Mouse (Mus musculus): ENCODE results near the gene 9630041A04Rik.

Gene 9630041A04Rik

DNA sequence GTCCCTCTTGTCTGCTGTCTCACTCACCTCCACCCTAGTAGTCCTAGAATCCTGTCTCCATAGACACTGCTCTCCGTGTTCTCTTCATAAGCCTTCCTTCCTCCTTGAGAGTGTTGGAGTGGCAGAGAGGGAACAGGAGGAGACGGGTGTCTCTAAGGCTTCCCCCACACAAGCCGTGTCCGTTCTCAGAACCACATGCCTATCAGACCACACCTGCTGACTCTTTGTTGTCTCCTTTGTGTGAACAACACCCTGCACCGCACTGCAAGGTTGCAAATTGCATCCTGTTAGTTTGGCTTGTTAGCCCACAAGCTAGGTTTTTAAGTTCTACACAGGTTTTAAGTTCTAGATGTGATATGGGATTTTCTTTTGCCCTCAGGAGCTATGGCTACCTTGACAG, 57.7 kb downstream of the 9630041A04Rik start:
- DNase-seq (ENCODE audit: low read depth): no peak

DNA sequence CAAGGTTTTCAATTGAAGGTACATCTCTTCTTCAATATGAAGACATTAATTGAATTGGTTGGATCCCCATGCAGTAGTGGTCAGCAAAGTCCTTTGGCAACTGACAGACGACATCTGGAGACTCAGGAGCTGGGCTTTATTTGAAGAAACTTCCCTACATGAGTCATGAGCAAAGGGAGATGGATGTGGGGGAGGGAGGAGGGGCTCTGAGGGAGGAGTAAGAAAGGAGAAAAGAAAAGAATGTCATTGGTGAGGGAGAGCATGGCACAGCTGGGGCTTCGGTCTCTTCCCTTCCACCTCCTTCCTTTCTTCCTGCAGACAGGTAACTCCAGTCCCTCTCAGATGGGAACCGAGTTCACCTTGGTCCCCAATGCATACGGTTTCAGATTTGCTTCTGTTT, 61.2 kb downstream of the 9630041A04Rik start:
- no peak for DNase-seq (ENCODE audit: low read depth)

DNA sequence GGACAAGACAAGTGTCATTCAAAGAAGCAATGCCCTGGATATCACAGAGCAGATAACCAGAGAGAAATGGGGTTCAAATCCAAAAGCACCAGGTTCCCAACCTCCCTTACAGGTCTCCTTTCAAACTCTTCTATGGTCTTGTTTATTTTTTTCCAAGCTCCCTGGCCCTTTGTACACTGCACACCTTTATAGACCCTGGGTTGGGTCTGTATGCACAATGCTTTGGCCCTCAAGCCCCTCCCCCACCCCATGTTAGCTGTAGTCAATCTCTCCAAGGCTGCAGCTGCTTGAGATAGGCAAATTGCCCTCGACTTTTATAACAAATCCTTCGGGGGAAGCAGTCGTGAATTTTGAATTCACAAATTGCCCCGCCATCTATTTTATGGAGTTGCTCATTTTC, 63.2 kb downstream of the 9630041A04Rik start:
- DNase-seq (ENCODE audit: low read depth): no peak

DNA sequence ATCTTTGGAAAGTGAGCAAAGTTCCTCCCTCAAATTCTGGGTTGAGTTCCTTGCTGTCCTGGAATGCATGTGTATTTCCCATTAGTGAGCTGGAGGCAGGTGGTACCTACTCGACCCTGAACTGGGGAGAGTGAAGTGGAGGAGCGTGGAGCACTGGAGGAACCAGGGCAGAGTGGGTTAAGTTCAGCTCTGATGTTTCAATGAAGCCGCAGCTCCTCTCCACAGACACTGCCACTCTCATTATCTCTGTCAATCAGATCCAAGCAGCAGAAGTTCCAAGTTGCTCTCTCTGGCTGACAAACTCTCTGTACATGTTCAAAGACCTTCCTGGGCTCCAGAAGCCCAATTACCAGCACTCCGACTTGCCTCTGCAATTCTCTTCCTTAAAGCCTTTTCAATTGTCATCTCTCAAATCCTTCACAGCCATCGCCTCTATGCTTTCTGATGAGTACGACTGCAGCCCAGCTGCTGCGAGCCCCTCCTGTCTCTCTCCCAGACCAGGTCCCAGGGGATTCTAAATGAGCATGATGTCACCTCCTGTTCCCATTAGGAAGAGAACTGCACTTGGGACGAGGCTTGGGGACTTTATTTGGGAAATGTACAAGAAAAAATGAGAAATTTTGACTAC, 72.4 kb downstream of the 9630041A04Rik start:
- no peak for DNase-seq (ENCODE audit: low read depth)

DNA sequence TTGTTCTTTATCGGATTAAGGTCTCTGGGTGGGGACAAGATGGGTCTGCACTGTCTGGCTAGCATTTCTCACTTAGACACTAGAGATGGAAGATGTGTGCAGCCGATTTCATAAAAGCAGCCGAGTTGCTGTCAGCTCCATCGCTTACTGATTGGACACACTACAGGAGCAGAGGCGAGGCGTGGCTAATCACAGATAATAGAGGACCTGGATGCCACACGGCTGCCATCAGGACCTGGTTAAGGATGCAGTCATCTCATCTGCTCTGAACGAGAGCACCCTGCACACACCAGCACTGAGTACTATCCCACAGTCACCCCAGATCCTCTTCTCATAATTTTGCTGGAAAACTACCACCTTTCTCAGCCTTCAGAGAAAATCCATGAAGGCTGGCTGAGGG, 73.2 kb downstream of the 9630041A04Rik start:
- no peak for DNase-seq (ENCODE audit: low read depth)

DNA sequence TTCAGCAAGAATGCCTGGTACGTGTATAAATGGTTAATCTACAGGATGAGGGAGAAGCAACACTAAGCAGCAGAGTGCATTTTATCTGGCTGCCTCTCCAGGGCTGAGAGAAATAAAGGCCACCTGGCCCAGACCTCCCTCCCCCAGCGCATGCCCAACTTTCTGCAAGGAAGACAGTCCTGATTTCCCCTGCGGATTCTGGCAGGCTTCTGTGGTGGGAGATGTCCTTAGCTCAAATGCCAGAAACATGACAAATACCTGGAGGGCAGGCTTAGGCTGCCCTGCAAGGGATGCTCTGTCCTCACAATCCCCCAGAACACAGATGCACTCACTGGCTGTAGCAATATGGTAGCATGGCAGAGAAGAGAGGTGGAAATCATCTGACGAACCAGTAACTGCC, 76.4 kb downstream of the 9630041A04Rik start:
- DNase-seq (ENCODE audit: low read depth): no peak

DNA sequence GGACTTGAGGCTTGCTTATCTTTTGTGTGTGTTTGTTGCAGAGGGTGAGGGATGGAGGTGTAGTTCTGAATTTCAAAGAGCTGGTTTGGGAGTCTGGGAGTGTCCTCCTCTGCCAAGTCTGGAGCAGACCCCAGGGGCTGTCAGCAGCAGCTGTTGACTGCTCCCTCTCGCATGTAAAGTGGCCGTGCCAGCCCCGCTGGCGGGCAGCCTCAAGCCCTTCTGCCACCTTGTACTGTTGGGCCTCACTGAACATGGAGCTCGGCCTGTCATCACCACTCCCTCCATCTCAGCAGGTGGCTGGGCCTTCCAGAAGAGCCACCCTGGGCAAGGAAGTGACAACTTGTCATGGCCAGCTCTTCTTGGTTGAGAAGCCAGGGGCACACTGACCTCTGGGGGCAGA, 77.4 kb downstream of the 9630041A04Rik start:
- DNase-seq (ENCODE audit: low read depth): no peak

DNA sequence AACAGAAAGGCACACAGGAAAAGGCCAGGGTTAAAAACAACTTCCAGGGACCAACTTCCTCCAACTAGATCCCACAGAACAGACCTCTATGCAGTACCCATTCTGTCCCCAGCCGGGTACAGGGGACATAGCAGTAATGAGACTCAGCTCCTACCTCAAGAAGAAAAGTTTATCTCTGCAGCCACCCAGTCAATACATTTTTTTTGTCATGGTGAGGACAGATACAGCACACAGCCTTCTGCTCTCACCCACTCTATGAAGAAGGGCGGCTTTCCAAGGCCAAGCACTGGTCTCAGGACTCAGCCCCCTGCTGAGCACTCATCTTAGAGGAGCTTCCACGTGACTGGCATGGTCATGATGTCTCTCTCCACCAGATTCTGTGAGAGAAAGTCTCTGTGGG, 78.5 kb downstream of the 9630041A04Rik start:
- DNase-seq (ENCODE audit: low read depth): no peak

DNA sequence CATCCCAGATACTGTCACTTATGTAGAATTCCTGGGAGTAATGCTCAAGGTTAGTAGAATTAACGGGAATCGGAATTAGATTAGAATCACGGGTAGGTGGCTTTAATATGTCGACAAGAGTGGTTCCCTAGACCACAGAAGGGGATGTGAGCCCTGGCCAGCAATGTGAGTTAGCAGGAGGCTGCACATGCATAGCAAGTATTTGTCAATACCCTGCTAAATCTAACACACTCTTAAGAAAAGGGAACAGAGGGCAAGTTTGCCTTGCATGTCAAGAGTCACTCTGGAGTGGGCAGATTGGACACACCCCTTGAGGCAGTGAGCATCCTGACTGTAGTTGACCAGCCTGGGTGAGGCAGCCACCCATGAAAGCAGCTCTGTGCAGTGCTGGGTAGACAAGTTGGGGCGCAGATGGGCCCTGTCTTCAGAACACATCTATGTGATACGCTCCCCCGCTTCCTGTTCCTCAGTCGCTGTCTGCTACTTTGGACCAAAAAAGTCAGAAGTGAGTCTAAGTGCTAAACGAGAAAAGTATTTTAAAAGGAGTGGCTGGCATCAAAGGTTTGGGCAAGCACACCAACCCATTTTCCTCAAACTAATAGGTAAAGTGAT, 80.5 kb downstream of the 9630041A04Rik start:
- DNase-seq (ENCODE audit: low read depth): no peak

DNA sequence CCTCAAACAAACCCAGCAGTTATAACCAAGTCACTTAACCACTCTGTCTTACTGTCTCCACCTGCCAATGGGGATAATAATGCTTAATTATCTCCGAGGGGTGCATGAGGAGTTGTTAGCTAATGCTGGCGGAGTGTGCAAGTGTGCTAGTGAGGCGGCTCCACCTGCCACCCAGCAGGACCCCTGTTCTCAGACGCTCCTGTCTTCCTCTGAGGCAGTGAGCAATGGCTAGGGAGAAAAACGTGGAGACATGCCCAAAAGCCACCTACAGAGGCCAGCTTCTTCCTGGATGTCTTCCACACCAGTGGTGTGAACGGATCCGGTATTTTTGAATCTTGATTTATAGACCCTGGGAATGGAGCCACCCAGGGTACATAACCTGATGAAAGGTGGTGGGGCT, 83.7 kb downstream of the 9630041A04Rik start:
- DNase-seq (ENCODE audit: low read depth): no peak

DNA sequence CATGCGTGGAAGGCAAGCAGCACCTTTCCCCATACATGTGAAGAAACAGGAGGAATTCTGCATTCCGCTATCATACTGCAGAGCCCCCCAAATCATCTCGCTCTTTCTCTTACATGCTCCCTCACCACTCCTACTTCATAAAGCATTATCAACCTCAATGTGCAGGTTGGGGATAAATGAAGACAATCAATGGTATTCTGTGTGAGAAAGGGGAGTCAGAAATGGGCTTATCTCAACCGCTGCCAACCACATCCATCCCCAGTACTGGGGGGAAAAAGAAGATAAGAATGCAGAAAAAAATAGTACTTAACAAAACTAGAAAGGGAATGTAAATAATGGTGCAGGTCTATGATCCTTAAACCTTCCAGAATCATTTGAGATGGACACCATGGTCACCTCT, 84.2 kb downstream of the 9630041A04Rik start:
- no peak for DNase-seq (ENCODE audit: low read depth)

DNA sequence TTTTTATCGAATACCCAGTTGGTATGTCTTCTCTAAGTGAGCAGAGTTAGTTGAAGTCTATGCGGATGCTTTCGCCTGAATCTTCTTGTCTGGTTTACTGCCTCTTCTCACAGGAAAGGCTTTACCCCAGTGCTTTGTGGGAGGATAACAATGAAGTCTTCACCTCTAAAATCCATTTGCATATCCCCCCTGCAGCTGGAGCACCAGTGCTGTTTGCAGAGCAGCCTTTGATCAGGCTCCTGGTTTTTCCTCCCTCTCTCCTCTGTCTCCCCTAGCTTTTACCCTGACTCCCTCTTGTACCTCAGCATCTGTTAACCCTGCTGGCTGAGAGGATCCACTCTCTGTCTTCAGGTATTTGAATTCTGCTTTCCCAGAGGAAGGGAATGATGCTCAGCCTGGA, 88.5 kb downstream of the 9630041A04Rik start:
- no peak for DNase-seq (ENCODE audit: low read depth)

DNA sequence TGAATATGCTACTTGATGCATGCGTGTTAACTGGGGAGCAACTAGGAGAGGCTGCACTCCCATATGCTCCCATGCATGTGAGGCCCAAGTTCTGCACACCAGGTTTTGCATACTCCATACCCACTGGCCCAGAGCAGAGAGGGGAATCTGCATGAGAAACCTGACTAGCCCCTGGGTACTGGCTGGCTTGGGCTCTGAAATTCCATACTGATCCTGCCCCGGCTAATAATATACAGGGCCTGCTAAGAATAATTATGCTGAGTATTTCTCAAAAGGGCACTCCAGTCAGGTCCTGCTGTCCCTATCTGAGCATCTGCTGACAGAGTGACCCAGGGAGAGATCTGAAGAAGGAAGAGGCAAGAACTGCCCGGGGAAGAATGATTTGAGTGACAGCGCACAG, 92.9 kb downstream of the 9630041A04Rik start:
- no peak for DNase-seq (ENCODE audit: low read depth)

DNA sequence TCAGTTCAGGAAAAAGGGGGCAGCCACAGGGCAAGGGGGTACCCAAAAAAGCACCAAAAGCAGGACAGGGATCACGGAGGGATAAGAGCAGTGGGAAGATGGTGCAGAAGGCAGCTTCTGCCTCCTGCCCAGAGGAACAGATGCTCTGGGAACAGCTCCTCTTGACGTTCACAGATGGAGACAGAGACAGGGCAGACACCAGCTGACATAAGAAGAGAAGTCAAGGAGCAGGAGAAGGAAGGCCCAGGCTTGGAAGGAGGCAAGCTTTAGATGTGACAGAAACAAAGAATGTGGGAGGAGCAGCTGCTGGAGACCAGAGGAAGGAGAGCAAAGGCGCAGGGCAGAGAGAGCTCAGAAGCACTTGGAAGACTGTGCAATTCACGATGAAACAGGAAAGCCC, 94.6 kb downstream of the 9630041A04Rik start:
- DNase-seq (ENCODE audit: low read depth): no peak

DNA sequence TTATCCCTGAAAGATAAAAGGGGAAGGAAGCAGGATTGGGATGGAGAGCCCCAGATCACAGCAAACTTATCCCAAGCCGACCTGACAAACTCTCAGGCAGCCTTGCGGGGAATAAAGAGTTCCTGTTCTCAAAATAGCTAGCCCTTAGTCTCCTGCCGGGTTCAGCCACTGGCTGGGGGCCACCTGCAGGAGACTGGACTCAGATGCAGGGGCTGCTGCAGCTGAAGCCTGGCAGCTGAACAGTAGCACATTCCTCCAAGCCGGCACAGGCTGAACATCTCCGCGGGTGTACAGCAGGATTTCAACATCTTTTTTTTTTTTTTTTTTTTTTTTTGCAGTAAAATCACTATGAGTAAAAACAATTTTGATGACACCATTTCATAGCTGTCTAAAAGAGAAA, 110.2 kb downstream of the 9630041A04Rik start:
- no peak for DNase-seq (ENCODE audit: low read depth)

DNA sequence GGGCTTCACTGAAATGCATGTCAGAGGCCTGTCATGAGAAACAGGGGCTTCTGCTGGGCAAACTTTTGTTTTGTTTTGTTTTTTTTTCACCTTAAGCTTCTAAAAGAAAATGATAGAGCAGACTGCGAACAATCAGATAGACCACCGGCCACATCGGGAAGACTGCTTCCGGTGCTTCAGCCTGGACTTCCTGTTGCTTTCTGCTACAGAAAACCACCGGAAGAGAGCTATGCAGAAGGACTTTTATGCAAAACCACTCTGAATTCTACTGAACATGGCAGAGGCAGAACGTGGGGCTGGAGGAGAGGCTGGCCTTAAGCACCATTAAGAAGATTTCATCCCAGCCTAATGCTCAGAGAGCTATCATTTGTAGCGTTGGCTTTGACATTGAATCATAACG, 110.7 kb downstream of the 9630041A04Rik start:
- no peak for DNase-seq (ENCODE audit: low read depth)

DNA sequence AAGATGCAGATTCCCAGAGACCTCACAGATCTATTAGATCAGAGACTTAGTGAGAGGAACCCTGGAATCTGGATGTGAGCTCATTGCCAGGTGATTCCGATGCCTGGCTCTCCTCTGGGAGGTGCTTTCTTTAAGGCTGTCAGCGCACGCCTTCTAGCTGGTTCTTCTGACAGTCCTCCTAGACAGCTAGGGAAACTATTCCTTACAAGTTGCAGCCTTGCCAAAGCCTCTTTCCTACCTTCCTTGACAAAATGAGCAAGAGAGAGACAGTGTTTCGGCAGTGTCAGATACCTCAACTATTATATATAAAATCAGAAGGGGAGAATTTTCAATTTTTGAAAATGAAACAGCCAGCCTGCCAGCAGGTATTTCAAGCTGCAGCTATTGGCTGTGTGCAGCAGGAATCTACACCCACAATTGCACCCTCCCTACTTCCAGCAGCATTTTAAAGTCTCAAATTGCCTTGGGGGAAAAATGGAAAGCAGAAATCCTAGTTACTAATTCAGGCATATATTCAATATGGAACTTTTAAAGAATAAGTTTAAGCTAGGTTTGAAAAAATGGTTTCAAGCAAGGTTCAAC, 115.3 kb downstream of the 9630041A04Rik start:
- DNase-seq (ENCODE audit: low read depth): no peak

DNA sequence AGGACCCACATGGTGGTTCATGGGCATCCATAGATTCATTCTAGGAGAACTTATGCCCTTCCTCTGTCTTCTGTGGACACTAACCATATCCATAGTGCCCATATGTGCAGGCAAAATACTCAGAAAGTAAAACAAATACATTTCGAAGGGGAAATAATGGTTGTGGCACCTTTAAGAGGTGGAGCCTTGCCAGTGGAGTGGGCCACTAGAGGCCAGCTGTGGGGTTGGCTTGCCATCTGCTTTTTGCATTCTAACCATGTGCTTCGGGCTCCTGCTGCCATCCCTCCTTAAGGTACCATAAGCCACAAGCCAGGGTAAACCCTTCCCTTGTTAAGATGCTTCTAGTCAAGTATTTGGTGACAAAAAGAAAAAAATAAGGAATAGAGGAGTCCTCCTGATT, 119.5 kb downstream of the 9630041A04Rik start:
- DNase-seq (ENCODE audit: low read depth): no peak

DNA sequence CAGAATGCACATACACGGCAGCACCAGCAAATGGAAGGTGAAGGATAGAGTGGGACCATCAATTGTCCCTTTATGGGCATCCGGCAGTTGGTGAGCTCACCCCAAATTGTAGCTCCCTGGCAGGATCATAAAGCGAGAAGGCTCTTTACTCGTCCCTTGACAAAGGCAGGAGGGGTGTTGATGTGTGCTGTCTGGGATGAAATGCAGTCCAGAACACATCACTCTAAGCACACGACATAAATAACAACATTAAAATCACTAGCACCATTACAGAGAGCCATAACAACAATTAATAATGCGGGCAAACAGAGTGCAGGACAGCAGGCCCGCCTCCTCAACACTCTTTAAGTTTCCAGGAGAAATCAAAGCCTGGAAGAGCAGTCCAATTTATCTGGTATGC, 120.7 kb downstream of the 9630041A04Rik start:
- no peak for DNase-seq (ENCODE audit: low read depth)

DNA sequence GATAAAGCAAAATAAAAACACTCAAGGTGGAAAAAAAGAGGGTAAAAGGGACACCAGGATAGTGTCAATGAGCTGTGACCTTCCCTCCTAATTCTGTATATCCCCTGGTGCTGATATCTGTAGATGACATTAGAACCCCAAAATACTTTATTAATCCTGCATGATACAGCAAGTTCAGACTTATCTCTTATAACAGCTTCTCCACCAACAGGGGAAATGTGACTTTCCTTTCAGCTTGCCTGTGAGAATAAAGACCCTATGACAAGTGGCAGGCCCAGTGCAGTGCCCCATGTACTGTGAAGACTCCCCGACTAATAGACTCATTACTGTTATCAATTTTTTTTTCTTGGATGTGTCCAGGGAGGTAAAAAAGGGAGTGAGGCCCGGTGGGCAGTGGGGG, 125.3 kb downstream of the 9630041A04Rik start:
- no peak for DNase-seq (ENCODE audit: low read depth)

DNA sequence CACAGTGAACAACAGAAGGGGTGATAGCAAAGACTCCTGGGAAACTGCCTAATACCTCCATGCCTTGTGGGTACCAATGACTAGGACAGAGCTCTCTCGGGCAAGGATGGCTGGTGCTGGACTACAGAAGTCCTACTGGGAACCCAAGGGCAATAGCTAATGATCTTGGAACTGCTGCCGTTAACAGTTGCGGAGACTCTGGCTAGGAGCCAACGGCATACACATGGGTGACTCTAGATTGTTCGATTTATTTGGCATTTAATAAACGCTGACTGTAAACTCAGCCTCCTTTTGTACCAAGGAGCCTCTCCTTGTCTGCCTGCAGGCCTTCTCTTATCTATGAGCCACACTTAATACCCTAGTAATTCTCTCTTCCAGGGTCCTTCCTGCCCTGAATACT, 128.4 kb downstream of the 9630041A04Rik start:
- no peak for DNase-seq (ENCODE audit: low read depth)

DNA sequence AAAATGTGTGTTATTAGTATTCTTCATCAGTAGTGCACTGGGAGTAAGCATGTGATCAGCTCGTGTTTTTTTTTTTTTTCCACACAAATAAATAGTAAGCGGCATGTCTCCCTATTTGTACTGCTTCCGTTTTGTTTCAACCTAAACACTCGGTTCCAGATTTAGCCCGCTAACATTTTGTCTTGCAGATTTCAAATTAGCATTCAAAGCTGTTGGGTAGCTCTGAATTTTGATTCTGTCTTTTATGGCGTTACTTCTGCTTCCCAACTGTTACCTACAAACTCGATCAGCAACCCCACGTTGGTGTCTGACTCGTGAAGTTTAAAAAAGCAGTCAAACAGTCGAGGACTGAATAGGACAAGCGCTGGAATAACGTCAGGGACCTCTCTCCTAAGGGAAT, 129.2 kb downstream of the 9630041A04Rik start:
- DNase-seq (ENCODE audit: low read depth): no peak
